Mouse (Mus musculus): ENCODE measurements around the gene Anapc2.
A peak's percentile ranks its signal among the peaks of the same experiment; 100 is the strongest.

Gene Anapc2

DNA sequence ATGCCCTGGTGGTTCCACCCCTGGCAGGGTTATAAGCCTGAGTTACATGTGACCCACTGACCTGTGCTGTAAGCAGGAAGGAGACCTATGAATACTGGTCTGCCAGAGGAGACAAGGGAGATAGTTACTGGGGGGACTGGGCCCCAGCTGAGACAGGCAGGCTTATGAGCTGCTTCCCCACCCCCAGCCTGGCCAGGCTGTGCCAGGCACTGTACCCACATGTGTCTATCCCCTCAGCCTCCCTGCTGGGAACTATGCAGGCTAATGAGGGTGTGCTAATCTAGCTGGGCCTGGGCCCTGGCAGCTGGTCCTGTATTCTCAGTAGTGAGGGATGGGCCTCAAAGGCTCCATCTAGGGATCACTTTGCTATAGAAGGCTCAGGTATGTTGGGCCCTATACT lies 5.0 kb upstream of the Anapc2 start:
- no peak for DNase-seq (ENCODE audit: low read depth, low spot score)

GRCm38 (mm10) chr2:25267746-25268309 lies 4.5 kb upstream of the Anapc2 start:
- no peak for DNase-seq (ENCODE audit: low read depth, low spot score)

DNA sequence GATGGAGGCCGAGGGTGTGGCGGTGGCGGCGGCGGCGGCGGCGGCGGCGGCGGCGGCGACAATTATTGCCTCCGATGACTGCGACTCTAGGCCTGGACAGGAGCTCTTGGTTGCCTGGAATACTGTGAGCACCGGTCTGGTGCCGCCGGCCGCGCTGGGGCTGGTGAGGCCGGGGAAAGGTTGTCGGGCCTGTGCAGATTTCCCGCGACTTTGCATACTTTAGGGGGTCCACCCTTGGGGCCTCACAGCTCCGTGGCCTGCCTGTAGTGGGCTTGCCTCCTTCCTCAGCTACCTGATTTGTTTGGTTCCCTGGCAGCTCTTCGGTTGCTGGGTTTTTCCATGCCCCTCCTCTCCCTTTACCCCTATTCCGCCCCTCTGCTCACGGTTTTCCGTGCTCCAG lies 237 bp downstream of the Anapc2 start:
- DNase-seq (ENCODE audit: low read depth, low spot score), result no peak

DNA sequence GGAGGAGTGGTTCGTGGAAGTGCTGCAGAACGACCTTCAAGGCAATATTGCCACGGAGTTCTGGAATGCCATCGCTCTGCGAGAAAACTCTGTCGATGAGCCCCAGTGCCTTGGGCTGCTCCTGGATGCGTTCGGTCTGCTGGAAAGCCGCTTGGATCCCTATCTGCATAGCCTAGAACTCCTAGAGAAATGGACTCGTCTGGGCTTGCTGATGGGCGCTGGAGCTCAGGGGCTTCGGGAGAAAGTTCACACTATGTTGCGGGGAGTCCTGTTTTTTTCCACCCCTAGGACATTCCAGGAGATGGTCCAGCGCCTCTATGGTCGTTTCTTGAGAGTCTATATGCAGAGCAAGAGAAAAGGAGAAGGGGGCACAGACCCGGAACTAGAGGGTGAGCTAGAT lies 732 bp downstream of the Anapc2 start:
- DNase-seq (ENCODE audit: low read depth, low spot score), result no peak

DNA sequence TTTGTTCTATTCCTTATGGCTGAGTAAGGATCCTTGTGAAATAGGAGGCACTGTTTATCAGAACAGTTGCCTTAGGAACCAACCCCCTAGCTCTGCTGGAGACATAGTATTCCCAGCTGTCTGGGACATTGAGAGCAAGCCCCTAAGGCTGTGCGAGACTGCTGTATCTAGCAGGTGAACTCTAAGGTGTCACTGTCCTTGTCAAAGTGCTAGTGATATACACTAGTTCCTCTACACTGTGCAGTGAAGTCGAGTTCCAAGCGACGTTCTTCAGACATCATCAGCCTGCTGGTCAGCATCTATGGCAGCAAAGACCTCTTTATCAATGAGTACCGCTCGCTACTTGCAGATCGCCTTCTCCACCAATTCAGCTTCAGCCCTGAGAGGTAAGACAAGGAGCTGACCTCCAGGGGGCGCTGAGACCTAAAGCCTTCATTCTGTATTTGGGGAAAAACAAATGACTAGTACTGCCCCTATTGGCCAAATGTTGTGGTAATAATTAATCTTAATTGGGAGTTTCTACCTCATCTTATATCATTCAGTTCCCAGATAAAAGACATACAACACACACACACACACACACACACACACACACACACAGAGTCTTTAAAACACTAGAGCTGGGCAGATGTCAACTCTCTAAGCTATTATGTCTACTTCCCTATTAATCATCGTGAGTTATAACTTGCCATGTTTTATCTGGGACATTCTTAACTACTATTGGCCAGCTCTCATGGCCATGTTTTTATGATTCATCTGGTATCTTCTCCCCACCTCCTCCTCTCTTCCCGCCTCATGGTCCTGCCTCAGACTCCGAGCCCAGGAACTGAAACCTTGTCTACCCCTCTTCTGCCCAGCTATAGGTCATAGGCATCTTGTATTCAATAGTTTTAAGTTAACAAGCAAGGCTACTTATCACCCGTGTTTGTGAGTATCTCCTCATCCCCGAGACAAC lies 6.9 kb downstream of the Anapc2 start:
- peak; percentile 94 for DNase-seq (ENCODE audit: low read depth, low spot score)

- no peak for DNase-seq (ENCODE audit: low read depth, low spot score)
These were observed 13.3 kb downstream of the Anapc2 start for GRCm38 (mm10) chr2:25285551-25285950.

DNA sequence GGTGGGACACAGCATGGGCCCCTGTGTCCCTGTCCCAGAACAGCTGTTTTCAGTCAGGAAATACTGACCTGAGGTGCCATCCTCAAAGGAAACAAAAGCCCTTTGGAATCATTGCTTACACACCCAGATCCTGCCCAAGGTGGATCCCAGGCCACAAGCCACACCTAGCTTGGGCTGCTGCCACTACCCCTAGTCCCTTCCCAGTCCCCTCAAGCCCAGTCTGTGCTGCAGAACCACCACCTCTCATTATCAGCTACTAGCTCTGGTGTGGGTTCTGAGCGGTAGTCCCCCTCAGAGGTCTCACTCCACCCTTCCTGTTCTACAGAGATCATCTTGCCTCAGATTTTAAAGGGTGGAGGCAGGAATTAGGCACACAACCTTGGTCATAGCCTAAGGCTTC lies 14.0 kb downstream of the Anapc2 start:
- DNase-seq (ENCODE audit: low read depth, low spot score), result no peak

DNA sequence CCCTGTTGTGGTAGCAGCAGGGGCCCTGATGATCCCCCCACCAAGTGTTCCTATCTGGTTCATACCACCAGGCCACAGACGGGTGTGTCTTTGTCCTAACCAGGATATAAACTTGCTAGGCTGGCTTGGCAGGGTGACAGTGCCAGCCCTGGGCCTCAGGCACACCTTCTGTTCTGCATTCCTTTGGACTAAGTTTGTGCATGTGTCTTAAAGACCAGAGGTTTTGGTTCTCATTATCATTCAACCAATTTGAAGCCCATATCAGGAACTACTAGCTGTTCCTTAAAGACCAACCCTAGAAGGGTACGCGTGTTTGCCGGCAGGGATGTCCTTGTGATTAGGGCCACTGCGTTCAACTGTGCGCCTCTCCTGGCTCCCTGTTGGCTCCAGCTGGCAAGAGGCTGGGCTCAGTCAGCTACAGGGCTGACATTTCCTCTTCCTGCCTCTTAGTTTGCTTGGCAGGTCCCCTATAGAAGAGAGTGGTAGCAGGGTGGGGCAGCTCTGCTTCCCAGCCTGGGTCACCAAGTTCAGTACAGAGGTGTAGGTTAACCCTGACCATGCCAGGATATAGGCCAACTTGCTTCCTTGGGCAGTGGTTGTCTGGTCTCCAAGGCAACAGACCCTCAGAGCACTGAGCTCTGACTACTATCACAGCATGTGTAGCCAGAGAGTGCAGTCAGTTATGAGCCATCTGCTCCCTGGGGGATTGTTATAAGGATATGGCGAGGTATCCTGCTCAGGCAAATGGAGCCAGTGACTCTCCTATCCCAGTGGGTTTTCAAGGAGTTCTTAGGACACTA lies 14.8 kb downstream of the Anapc2 start:
- DNase-seq (ENCODE audit: low read depth, low spot score), result no peak

GRCm38 (mm10) chr2:25287927-25288649 lies 15.8 kb downstream of the Anapc2 start, which contains the start of gene Tmem210:
TSS of gene Tmem210 (plus strand) at chr2:25288145.
- no peak for DNase-seq (ENCODE audit: low read depth, low spot score)

GRCm38 (mm10) chr2:25288734-25289345 lies 16.6 kb downstream of the Anapc2 start:
- no peak for DNase-seq (ENCODE audit: low read depth, low spot score)

GRCm38 (mm10) chr2:25289651-25290050 lies 17.4 kb downstream of the Anapc2 start, which contains the start of gene Lrrc26:
TSS of gene Lrrc26 (plus strand) at chr2:25289915.
- no peak for DNase-seq (ENCODE audit: low read depth, low spot score)

- peak; percentile 70 for DNase-seq (ENCODE audit: low read depth, low spot score)
These were observed 18.0 kb downstream of the Anapc2 start for GRCm38 (mm10) chr2:25290101-25290815.

GRCm38 (mm10) chr2:25290816-25291130 lies 18.5 kb downstream of the Anapc2 start:
- peak; percentile 69 for DNase-seq (ENCODE audit: low read depth, low spot score)

- no peak for DNase-seq (ENCODE audit: low read depth, low spot score)
These were observed 19.1 kb downstream of the Anapc2 start for GRCm38 (mm10) chr2:25291184-25292053.

- peak; percentile 34 for DNase-seq (ENCODE audit: low read depth, low spot score)
These were observed 19.8 kb downstream of the Anapc2 start for GRCm38 (mm10) chr2:25292054-25292544.

GRCm38 (mm10) chr2:25292856-25293255 lies 20.6 kb downstream of the Anapc2 start:
- peak; percentile 88 for DNase-seq (ENCODE audit: low read depth, low spot score)

DNA sequence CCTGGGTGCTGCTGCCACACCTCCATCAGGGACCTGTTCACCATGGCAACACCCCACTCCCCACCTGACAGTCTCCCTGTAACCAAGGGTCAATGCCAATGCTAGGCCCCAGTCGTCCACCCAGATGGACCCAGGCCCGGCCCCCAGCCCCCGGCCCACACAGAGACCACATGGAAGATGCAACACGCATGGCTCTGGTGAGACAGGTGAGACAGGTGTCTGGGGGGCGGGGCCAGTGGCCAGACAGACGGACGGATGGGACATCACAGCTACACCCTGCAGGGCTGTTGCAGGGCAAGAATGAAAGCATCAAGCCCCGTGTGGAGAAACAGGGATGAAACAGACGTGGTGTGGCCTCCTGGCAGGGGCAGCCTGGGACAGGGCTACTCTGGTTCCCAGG lies 21.4 kb downstream of the Anapc2 start:
- DNase-seq (ENCODE audit: low read depth, low spot score), result no peak

DNA sequence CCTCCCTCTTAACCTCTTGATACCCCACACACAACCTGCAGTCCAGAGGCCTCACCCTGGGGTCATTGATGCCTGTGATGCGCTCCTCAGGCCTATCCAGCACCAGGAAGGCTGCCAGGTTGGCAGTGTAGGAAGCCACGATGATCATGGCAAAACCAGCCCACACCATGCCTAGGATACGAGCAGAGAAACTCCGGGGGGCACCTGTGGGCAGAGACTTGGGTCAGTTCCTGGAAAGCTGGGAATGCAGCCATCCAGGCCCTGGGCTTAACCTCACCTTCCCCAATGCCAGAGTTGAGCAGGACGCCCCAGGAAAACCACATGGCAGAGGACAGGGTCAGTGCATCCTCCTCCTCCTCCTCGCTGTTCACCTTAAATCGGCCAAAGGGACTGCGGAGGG lies 24.8 kb downstream of the Anapc2 start:
- DNase-seq (ENCODE audit: low read depth, low spot score), result no peak

DNA sequence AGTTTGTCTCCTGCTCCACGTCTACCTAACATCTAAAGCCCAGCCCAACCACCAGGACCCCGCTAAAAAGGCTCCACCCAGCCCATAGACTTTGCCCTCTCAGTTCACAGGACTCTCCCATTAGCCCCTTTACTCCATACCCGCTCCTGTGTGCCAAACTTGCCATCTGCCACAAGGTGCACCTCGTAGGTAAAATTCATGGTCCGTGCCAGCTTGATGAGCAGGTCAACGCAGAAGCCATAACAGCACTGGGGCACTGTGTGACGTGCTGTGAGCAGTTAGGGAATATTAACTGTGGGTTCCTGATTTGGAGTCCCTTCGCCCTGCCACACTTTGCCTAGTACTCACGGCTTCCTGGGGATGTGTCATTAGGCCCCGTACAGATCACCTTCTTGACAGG lies 25.8 kb downstream of the Anapc2 start:
- no peak for DNase-seq (ENCODE audit: low read depth, low spot score)

All from ZHBTc4 (cell line).